Mouse (Mus musculus) lung, adult 18-20 months (tissue): ENCODE measurements at regions not wholly inside any gene's neighbourhood (a gene's known extent, or its start where the extent isn't known, plus 50 kb on each side); places are given as distances from the start of the nearest gene placed in this dataset.

Experiments
- DNase-seq, 2 experiments: peaks; one replicate each; pipeline ENCODE4 v3.0.0; 2022; ENCODE audit warnings: mixed read lengths in 2 of 2

DNA sequence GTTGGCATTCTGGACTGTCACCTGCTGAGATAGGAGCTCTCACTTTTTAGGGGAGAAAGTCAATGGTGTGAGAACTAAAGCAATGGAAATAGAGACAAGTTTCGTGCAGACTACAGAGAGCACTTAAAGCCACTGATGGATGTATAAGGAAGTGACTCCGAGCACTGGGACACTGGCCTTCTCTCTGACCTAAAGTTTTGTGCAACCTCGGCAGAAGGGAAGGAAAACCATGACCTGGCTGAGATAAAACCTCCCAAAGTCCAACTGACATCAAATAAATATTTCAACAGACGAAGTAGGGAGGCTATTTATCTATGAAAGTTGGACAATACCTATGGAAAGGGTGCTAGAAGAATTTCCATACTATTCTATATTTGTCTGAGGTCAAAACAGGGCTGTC is 80.0 kb upstream of the Ahr start:
- no peak for DNase-seq

DNA sequence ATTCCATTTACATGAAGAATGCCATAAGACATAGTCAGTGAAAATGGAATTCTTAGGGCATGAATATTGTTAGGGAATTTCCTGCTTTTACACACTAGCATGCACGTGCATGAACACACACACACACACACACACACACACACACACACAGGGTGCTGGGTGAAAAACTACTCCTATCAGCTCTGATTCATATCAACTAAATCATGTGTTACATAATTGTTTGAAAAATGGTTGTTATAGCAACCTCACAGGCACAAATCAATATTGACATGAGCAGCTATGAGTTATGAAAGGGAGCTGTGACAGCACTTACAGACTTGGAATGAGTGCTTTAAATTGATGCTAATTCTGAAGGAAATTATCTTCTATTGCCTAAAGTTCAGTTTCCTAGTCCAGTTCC is 72.8 kb upstream of the Ahr start:
- peak in 1 of 2 experiments; percentile 6 for DNase-seq

DNA sequence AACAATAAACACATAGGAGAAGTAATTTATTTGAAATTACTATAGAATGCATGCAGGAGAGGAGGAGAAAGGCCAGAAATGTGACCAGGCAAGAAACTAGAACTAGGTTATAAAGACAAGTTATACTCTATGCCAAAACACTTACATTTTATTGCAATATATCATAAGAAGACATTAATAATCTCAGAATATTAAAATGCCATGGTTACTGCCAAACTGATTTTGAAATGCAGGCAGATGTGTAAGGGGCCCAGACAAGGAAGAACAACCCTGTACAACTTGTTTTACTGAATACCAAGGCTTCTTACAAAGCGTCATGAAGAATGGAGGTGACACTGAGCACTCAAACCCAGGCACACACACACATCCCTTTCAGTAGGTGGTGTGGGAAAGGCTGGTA is 68.9 kb upstream of the Ahr start:
- no peak for DNase-seq

DNA sequence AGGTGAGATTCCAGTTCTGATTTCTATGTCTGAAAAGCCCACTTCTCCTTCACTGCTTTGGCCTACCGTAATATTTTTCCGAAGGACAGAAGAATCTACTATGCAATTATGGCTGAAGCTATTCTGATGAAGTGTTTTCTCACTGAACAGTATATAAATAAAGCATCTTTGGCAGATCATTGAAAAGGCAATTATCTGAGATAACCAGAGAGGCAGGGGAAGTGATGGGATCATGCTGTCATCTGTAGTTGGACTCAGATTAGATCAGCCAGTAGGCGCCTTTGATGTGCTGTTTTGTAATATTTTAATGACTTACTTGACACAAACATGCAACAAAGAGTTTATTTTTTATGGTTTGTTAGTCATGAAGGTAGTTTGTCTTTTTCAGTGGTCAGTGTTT is 67.8 kb upstream of the Ahr start:
- no peak for DNase-seq

DNA sequence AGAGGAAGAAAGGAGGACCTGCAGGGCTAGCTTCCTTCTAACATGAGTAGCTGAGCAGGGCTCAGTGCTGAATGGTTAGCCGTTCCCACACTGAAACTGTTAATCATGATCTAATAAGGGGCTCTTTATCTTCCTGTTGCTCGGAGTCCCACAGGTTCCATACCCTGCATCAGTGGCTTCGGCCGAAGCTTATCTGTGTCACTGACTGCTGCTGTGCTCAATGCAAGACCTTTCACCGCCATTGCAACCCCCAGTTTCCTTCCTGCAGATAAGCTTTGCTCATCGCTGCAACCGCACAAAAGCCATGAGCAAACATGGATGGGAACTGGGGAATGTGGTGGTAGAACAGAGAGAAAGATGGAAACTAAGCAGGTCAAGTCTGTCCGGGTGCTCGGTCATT is 63.5 kb upstream of the Ahr start:
- no peak for DNase-seq

DNA sequence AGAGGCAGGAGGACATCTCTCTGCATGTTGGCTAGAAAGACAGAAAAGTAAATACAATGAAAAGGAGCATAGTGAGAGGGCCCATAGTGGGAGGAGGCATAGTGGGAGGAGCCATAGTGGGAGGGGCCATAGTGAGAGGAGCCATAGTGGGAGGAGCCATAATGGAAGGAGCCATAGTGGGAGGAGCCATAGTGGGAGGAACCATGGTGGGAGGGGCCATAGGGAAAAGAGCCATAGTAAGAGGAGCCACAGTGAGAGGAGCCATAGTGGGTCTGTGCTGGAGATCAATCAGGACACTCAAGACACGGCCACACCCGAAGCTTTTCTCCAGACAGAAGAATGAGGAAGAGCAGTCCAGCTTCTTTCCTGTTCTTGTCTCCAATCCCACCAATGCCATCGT is 58.0 kb upstream of the Ahr start:
- DNase-seq = no peak
